Mouse (Mus musculus) lung, adult 2 months (tissue): ENCODE results near the gene Sec24b.

Experiments used
- CTCF ChIP-seq: fragments of 200-500 bp; IDR thresholded peaks from 2 replicates; pipeline ENCODE4 v1.5.1; 2011; ENCODE audit warnings: mild to moderate bottlenecking, low read length, control low read depth; ENCODE audit not compliant: insufficient read depth
- POLR2A ChIP-seq: fragments of 200-500 bp; IDR thresholded peaks from 2 replicates; pipeline ENCODE4 v1.6.1; 2011; ENCODE audit warnings: low read depth, mild to moderate bottlenecking, control low read depth, low read length, borderline replicate concordance; ENCODE audit errors: extremely low read depth

DNA sequence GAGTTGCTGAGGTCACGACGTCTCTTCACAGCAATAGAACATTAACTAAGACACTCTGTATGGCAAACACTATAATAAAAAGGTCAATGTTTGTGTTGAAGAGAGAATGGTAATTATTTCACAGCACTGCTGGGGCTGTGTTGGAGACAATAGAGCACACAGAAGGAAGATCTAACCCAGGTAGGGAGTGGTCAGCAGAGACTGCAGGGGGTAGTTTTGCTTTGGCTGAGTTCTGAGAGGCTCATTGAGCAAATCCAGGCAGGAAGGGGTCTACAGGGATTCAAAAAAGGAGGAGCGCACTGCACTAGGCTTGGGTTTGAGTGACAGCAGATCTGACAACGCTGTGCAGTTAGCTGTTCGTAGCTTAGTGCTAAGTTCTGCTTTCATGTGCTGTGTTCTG is 85.0 kb downstream of the Sec24b start:
- TF ChIP-seq CTCF, result no peak
- TF ChIP-seq POLR2A, result no peak
